In genomic region chr14:118774507-118775428, GRCm38 (mm10) we compare ENCODE assay signal across 9 mouse cellular contexts. TPM values are rescaled to one million over a fixed set of nuclear protein-coding genes. Genes with fewer than 3 reads are reported as not detected.
DNase-seq lines count a peak whose midpoint lies in the region; ATAC-seq and TF ChIP-seq lines count a peak whose summit lies in the region.
"Had no signal": no experiment of that assay in that cellular context is flagged by ENCODE, and none has a peak within 500 bp of the region (broad histone marks: within the 10 kb centered on the region; RNA-seq: fewer than 3 reads in every experiment).

No protein-coding gene starts in this region.

- no peak overlapping the region for H3K4me3 ChIP-seq in left cerebral cortex, adult 2 months
- H3K4me3 ChIP-seq in liver, postnatal 0 days (ENCODE audit: low read depth, low read length) = no peak overlapping the region
- H3K4me3 ChIP-seq: erythroblast, embryonic 14.5 days had no signal

- H3K4me1 ChIP-seq in liver, postnatal 0 days (ENCODE audit: insufficient read depth) = no peaks in the 10 kb centered on the region

- H3K27ac ChIP-seq in left cerebral cortex, adult 2 months = no peak overlapping the region
- no peak overlapping the region for H3K27ac ChIP-seq in liver, postnatal 0 days (ENCODE audit: low read depth)

- H3K9me3 ChIP-seq in liver, postnatal 0 days (ENCODE audit: low read length) = no peaks in the 10 kb centered on the region

- TF ChIP-seq CTCF in left cerebral cortex, adult 2 months (IDR thresholded peaks at IDR 0.05) = peak; percentile 61
- TF ChIP-seq CTCF in liver, postnatal 0 days (IDR thresholded peaks at IDR 0.05; ENCODE audit: low read depth) = peak; percentile 75

- 65% methylated on average over 12 of the region's 12 CpGs for WGBS in liver, postnatal 0 days (ENCODE audit: insufficient replicate concordance)

- no peak overlapping the region for H3K9ac ChIP-seq in liver, postnatal 0 days (replicated peaks)

- DNase-seq in adrenal gland, adult 2 months = peak; percentile 21
- no peak for DNase-seq in adrenal gland, adult 8-10 months
- DNase-seq in left cerebral cortex, adult 2 months (ENCODE audit: extremely low spot score in 1 of 2, low spot score in 2 of 2) = peak in 1 of 2 experiments; percentile 4
- no peak for DNase-seq in left cerebral cortex, adult 8-10 months (ENCODE audit: low spot score in 2 of 2)
- no peak for DNase-seq in liver, postnatal 0 days
- DNase-seq in right cerebral cortex, postnatal 14 days = no peak
- no peak for DNase-seq in cerebellum, adult 18-20 months

- no peak for TF ChIP-seq EP300 in liver, postnatal 0 days (IDR thresholded peaks at IDR 0.05; ENCODE audit: low read depth)

- peak; percentile 75 for ATAC-seq in common myeloid progenitor, adult 5-6 weeks (replicated peaks; ENCODE audit: low read depth, poor library complexity, severe bottlenecking)
- ATAC-seq in liver, postnatal 0 days = peak; percentile 45; the same call in 1 of the 2 replicates

- H3K27me3 ChIP-seq in liver, postnatal 0 days (ENCODE audit: insufficient read depth, low read length) = 0 out of 2 replicates have a peak, but pooled peaks cover 2% of the 10 kb centered on the region

- H3K36me3 ChIP-seq in liver, postnatal 0 days (replicated peaks; ENCODE audit: insufficient read depth, low read length) = no peaks in the 10 kb centered on the region

- no peak overlapping the region for H3K4me2 ChIP-seq in liver, postnatal 0 days (ENCODE audit: low read depth, low read length)

- intact Hi-C loops in left cerebral cortex, adult 2 months (cut with DNase I) = loop anchor here (2.0 kb wide), 1 partner anchor 40 kb away; no protein-coding TSS in a partner anchor

RNA-seq across cellular contexts. Expression of gene Cldn10, which starts 12.9 kb away (rescaled TPM):
- 1 to 10 TPM; 1.1 to 1.3 TPM for total RNA-seq in adrenal gland, adult 2 months (2021)
- polyA plus RNA-seq in adrenal gland, adult 2 months (2012; rRNA removed) = 0.56 and 0.65 TPM in 2 replicates
- total RNA-seq in adrenal gland, adult 8-10 months (2022) = 1 to 10 TPM in 1 of 4 experiments, under 1 TPM in 3; 0.67 to 2.2 (median 0.89) TPM
- 10 to 100 TPM; 25.8 to 25.9 TPM for total RNA-seq in left cerebral cortex, adult 2 months (2021)
- 10 to 100 TPM; 21.3 to 33.1 (median 30.4) TPM for total RNA-seq in left cerebral cortex, adult 8-10 months (2022)
- 0.05 TPM in 1 of 2 replicates, not detected in the other for total RNA-seq in common myeloid progenitor, adult 5-6 weeks (2017)
- 0.32 and 0.61 TPM in 2 replicates for polyA plus RNA-seq in liver, postnatal 0 days (2015; fragmentation: Nextera tagmentation; extraction: Ambion mirVana)
- polyA plus RNA-seq: erythroblast, embryonic 14.5 days had no signal

Comparison
In these comparisons a context has a peak if more than half of its experiments do, and no peak if none do; other contexts are left out.
1. RNA of gene Cldn10, which starts 12.9 kb away (total RNA-seq): 21.3 to 33.1 TPM in left cerebral cortex, adult 8-10 months and 25.8 to 25.9 TPM in left cerebral cortex, adult 2 months; 1.1 to 1.3 TPM in adrenal gland, adult 2 months, 0.67 to 2.2 TPM in adrenal gland, adult 8-10 months and 0.05 TPM in common myeloid progenitor, adult 5-6 weeks; every median in the first group is over 4 times any median in the second.